Mouse (Mus musculus): ENCODE results near the gene Hist2h3c2.

GRCm38 (mm10) chr3:96207819-96208218, 31.1 kb downstream of the Hist2h3c2 start:
- TF ChIP-seq CTCF (IDR thresholded peaks at IDR 0.05; ENCODE audit: control insufficient read depth, insufficient read depth, insufficient replicate concordance, low read depth, low read length) (no peak), POLR2A (IDR thresholded peaks at IDR 0.05; ENCODE audit: control insufficient read depth, low read depth, low read length) (no peak)
